Mouse (Mus musculus) B cell, adult 2 months (primary cell): ENCODE measurements around the gene Far1.

Experiments used
- DNase-seq, 2 experiments: peaks; one replicate each; pipeline ENCODE4 v3.0.0; 2022

Gene Far1

GRCm38 (mm10) chr7:113513286-113513962 is at the start of gene Far1:
TSS of gene Far1 (plus strand) at chr7:113513834.
- DNase-seq, result peak; percentile 95 to 96

DNA sequence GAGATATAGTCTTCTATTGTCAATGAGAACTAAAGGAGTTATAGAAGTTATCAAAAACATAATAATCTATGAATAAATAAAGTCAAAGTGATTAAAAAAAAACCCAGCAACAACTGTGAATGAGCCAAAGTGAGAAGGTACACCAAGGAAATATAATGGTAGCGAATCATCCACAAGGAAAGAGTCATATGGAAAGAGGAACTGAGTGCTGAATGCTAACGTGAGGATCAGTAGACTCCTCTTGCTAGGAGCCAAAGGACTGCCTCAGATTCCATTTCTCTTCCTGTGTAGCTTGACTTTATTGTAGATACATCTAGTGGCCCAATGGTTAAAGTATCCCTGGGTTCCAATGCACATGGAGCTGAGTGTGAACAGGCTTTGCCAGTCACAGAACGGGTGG is 45.3 kb upstream of the Far1 start:
- no peak for DNase-seq

- DNase-seq, result no peak
Measured at GRCm38 (mm10) chr7:113470671-113471070, 43.0 kb upstream of the Far1 start.

GRCm38 (mm10) chr7:113471653-113472052 is 42.0 kb upstream of the Far1 start:
- no peak for DNase-seq

- DNase-seq, result no peak
Measured at GRCm38 (mm10) chr7:113495792-113496191, 17.8 kb upstream of the Far1 start.

DNA sequence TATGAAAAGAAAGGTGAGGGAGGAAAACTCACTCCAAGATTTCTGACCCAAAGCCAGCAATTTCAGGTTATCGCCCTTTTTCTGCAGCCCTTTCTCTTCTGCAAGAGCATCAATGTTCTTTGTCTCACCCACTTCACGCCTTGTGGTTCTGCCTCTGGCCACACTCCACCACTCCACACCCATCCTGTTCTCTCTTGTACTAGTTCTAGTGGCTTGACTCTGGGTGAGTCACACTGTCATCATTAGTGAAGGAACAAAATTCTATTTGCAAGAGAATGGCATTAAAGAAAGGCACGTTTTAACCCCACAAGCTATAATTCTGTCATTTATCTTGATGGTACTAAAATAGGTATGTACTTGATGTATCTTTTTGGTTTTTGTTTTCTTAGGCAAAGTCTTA is 15.2 kb upstream of the Far1 start:
- no peak for DNase-seq

DNA sequence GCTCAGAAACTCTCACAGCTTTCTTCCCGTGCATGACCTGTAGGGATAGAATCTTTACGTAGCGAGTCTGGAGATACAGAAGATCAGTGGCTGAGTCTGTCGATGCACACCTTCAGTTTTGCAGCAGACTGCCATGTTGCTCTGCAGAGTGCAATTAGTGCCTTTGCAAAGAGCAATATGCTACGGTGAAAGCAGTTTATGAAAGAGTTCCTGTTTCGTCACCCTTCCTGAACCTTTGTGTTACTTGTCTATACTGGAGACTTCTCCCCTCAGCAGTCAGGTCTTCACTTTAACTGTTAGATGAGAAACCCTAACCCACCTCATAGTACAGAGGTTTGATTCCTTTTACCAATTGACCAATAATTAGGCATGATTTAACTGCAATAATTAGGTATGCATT is 13.8 kb upstream of the Far1 start:
- no peak for DNase-seq

DNA sequence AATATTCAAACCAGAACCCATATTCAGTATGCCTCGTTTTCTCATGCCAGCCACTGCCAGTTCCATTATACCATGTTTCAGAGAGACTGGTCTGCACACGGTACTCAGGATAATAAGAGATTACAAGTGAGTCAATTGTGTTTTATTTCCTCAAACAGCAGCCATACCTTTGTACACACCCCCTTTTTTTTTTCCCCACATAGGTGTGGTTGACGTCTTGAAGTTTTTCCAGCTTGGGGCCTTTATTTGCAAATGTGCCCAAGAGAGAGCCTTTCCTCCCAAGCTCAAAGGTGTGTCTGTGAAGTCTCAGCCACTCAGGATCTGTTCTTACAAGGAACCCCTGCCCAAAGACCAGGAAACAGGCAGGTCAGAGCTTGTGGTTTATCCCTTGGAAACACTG is 11.2 kb upstream of the Far1 start:
- no peak for DNase-seq

DNA sequence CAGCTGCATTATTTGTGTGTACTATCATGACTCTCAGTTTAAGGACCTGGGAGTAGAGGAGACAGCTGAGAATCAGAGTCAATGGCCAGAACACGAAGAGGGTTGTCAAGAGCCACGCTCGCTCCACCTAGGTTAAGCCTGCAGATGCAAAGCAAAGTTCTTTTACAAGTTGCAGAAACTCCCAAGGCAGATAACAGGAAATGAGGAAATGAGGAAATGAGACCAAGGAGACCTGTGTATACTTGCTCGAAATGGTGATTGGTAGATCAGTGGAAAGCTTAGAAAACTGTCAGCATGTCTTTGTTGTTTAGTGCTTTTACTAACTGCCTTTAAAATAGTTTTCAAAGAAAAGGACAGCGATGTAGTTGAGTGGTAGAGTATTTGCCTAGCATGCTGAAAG is 8.6 kb upstream of the Far1 start:
- DNase-seq, result peak in 1 of 2 experiments; percentile 22

- no peak for DNase-seq
Measured at GRCm38 (mm10) chr7:113505516-113506045, 8.1 kb upstream of the Far1 start.

DNA sequence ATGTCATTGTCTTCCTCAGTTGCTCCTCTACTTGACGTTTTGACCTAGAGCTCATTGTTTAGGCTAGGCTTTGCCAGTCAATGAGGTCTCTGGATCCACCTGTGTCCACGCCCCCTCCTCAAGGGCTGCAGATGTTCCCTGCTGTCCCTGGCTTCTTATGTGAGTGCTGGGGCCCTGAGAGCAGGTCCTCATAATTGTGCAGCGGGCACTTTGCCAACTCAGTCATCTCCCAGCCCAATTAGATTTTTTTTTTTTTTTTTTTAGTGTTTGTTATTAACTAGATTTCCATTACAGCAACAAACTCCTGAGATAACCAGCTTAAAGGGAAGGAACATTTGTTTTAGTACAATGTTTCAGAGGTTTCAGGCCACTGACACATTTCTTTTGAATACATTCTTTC is 5.8 kb upstream of the Far1 start:
- no peak for DNase-seq

DNA sequence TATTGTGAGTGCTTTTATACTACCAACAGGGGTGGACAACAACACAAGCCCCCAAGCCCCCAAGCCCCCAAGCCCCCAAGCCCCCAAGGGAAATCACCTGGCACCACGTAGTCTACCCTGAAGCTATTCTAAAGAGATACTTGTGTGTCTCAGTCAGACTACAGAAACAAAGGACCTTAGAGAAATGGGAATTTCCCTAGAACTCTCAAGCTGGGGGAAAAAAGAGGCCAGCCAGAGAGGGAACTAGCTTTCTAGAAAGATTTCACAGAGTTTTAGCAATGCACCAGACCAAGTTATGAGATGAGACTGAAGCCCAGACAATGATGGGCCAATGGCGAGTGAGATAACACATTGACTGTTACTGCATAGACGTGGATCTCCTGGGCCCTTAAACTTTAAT is 2.2 kb upstream of the Far1 start:
- no peak for DNase-seq

GRCm38 (mm10) chr7:113512527-113513285 is 928 bp upstream of the Far1 start:
- DNase-seq, result no peak

- peak; percentile 58 for DNase-seq
Measured at GRCm38 (mm10) chr7:113513963-113514649, 472 bp downstream of the Far1 start.

- DNase-seq, result no peak
Measured at GRCm38 (mm10) chr7:113515831-113516230, 2.2 kb downstream of the Far1 start.

DNA sequence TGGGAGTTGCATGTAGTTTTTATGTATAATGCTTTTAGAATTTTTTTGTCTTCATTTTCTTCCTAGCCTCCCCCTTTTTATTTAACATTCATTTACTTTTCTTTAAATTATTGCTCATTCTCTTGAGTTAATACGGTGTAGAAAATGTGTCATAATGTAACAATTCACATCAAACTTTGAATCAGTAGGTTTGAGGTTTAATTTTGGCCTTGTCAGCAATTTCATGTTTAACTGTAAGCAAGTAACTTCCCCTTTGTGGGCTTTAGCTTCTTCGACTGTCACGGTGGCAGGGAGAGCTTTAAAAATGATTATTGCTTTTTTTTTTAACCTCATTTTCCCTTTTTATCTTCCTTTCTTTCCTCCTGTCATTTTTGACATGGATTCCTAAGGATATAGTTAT is 4.8 kb downstream of the Far1 start:
- DNase-seq, result no peak

GRCm38 (mm10) chr7:113518961-113519360 is 5.3 kb downstream of the Far1 start:
- DNase-seq, result no peak

DNA sequence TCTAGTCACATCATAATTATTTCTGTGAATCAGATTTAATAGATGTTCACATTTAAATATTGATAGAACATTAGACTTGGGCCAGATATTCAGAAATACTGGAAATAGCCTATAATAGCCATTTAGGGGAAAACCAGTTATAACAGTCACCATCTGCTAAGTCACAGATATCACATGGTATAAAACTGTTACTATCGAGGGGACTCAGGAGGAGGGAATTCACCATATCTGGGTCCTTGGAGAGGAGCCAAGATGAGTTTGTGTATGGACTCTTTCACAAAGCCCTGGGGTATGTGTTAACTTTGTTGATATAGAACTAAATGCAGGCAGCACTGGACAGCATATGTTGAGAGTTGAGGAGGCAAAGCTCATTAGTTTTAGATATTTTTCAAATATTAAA is 29.5 kb downstream of the Far1 start:
- DNase-seq, result no peak

DNA sequence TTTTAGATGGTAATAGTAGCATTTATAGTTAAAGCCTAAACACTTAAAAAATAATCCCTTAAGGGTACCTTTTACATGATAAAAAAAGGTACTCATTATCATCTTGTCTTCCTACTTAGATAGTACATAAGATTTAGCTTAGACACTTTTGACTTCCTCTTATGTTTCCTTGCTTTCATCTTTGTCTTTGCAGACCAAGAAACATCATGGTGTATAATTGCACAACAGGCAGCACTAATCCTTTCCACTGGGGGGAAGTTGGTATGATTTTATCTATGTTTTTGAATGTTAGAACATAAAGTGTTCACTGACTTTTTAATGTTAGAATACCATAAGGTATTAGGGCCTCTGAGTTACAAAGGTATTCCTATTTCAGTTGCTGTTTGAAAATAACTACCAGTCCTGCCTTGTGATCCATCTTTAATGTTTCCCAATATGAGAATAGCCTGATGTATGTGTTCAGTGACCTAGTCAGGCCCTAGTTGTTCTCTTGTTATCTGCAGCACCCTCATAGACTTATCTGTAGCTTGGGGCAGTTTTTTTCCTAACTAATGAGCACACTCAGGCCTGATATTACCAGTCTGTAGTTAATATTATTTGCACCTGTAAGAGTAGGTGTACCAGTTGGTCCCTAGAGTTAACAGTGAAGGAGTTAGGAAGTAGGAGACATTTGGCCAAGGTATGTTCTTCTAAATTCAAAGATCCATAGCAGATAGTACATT is 38.3 kb downstream of the Far1 start:
- DNase-seq, result no peak

GRCm38 (mm10) chr7:113552508-113552907 is 38.9 kb downstream of the Far1 start:
- DNase-seq, result no peak

DNA sequence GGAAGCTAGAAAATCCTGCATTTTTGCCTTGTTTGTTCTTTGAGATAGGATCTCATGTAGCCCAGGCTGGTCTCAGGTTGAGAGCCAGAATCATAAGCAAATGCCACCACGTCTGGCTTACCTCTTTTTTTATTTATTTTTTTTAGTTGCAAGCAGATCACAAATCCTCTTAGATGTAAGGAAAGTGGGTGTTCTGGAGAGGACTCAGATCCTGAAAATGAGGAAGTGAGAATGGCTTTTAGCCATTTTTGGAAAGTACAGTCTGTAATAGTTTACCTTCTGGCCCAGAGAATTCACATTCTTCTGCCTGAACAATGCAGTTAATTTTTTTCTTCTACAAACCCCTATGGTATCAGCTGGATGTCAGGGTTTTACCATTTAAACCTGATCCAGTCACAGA is 42.5 kb downstream of the Far1 start:
- no peak for DNase-seq

DNA sequence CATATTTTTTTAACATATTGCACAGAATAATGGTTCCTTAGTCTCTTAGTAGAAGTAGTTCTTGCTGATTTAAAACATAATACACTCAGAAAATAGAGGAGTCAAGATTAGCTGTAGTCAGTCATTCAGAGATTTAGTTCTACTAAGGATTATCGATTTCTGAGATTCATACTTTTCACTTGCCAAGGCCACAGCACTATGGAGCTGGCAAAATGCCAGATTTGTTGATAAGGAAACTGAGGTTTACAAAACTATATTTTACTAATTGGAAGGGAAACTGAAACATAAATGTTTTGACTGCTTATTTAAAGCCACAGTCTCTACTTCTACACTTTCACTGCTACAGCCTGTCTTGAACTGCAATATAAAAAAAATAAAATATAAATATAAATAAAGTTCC is 53.3 kb downstream of the Far1 start:
- no peak for DNase-seq

- no peak for DNase-seq
Measured at GRCm38 (mm10) chr7:113571121-113571520, 57.5 kb downstream of the Far1 start.
